Mouse (Mus musculus) midbrain, embryonic 16.5 days (tissue): Measurements from ENCODE around the gene Dnaja3. TPM values are rescaled to one million over a fixed set of nuclear protein-coding genes. Genes with fewer than 3 reads are reported as not detected.
"Not testable (repeated sequence)": the region's sequence is repeated elsewhere in the genome, so short reads cannot be mapped to it uniquely, and the experiment has no call there.

Source experiments
- ATAC-seq: fragments of 200-750 bp; cut with Nextera tagmentation; 2 replicates; pipeline ENCODE4 v1.8.0; 2017; ENCODE audit warnings: moderate TSS enrichment
- H3K27ac ChIP-seq: fragments of 300-500 bp; sonication (generic); 2 replicates; pipeline ENCODE4 v1.5.1; 2014; ENCODE audit warnings: mild to moderate bottlenecking, low read length, mixed read lengths
- H3K27me3 ChIP-seq: fragments of 300-500 bp; sonication (generic); 2 replicates; pipeline ENCODE4 v1.6.1; 2014; ENCODE audit warnings: low read depth, low read length, mixed read lengths; ENCODE audit not compliant: control insufficient read depth, insufficient read depth
- H3K36me3 ChIP-seq: fragments of 300-500 bp; sonication (generic); 2 replicates; pipeline ENCODE4 v1.6.1; 2014; ENCODE audit warnings: mild to moderate bottlenecking, low read length, moderate library complexity, mixed read lengths; ENCODE audit not compliant: control insufficient read depth, insufficient read depth
- H3K4me1 ChIP-seq: fragments of 300-500 bp; sonication (generic); 2 replicates; pipeline ENCODE4 v1.6.1; 2014; ENCODE audit warnings: mild to moderate bottlenecking, low read length, mixed read lengths; ENCODE audit not compliant: control insufficient read depth, insufficient read depth
- H3K4me2 ChIP-seq: fragments of 300-500 bp; sonication (generic); 2 replicates; pipeline ENCODE4 v1.6.1; 2014; ENCODE audit warnings: mild to moderate bottlenecking, low read length, mixed read lengths
- H3K4me3 ChIP-seq: fragments of 300-500 bp; sonication (generic); 2 replicates; pipeline ENCODE4 v1.5.1; 2014; ENCODE audit warnings: low read depth, mild to moderate bottlenecking, low read length, moderate library complexity, mixed read lengths
- H3K9ac ChIP-seq: fragments of 300-500 bp; sonication (generic); 2 replicates; pipeline ENCODE4 v1.6.1; 2014; ENCODE audit warnings: low read depth, low read length, mixed read lengths
- H3K9me3 ChIP-seq: fragments of 300-500 bp; sonication (generic); replicated peaks from 2 replicates; pipeline ENCODE4 v1.6.1; 2014; ENCODE audit warnings: mild to moderate bottlenecking, low read length, mixed read lengths; ENCODE audit not compliant: control insufficient read depth, poor library complexity, severe bottlenecking
- WGBS: fragments of 180-500 bp; shearing (Covaris S2); extraction: QIAGEN DNeasy Blood & Tissue Kit; methylation state at CpG from one replicate; pipeline ENCODE4 v1.1.7; 2014; 5-methylcytosine and 5-hydroxymethylcytosine counted together
- polyA plus RNA-seq: library from polyadenylated mRNA; unstranded; fragments of >200 nt; fragmentation: Nextera tagmentation; extraction: Ambion mirVana; gene quantifications from 2 replicates; pipeline ENCODE4 v1.2.1, GENCODE M21; 2015

Gene Dnaja3
- polyA plus RNA-seq, 1 experiment from 2014 or later = 70.2 TPM

DNA sequence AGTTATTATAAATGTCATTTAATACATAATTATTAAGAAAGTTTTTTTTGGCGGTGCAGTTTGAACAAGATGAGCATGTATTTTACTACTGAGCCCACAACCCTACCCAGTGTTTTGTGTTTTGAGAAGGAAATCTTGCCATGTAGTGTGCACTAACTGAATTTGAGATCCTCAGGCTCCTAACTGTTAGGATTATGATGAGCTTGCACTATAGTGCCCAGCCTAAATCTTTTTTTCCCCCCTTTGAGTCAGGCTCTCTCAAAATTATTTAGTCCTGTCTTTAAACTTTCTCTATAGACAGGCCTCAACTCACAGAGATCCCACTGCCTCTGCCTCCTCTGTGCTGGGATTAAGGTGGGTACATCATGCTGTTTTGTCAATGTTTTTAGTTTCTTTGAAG is 87.7 kb downstream of the Dnaja3 start:
- H3K4me3 ChIP-seq = no peak overlapping the region; the same call in 1 of the 2 replicates
- H3K9me3 ChIP-seq = no peaks in the 10 kb centered on the region
- H3K27ac ChIP-seq = no peak overlapping the region
- WGBS = 96% methylated on average over 1 of the region's 1 CpGs
- no peak for ATAC-seq
- H3K27me3 ChIP-seq = no peaks in the 10 kb centered on the region
- no peaks in the 10 kb centered on the region for H3K36me3 ChIP-seq
- peaks cover 13% of the 10 kb centered on the region for H3K4me1 ChIP-seq
- no peak overlapping the region for H3K9ac ChIP-seq
- no peak overlapping the region for H3K4me2 ChIP-seq

DNA sequence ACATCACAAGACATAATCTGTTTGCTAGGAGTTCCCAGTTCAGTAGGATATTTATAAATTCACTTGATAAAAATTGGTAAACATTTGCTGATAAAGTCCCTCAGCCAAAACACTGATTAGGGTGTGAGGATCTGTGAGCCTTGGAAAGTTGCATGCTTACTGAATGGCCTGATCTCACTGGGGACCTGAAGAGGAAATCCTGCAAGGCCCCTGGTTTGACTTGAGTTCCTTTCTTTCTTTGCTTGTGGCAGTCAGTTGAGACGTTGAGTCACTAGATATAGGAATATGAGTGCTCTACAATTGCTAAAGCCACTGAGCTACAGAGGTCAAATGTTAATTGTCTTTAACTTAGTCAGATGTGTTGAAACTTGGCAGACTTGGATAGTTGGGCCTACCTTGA is 88.2 kb downstream of the Dnaja3 start:
- 86% methylated on average over 1 of the region's 1 CpGs for WGBS
- Histone ChIP-seq H3K27ac (no peak overlapping the region), H3K9ac (no peak overlapping the region), H3K4me3 (no peak overlapping the region), H3K27me3 (no peaks in the 10 kb centered on the region), H3K4me1 (peaks cover 13% of the 10 kb centered on the region), H3K4me2 (no peak overlapping the region), H3K9me3 (no peaks in the 10 kb centered on the region), H3K36me3 (no peaks in the 10 kb centered on the region)
- no peak for ATAC-seq

DNA sequence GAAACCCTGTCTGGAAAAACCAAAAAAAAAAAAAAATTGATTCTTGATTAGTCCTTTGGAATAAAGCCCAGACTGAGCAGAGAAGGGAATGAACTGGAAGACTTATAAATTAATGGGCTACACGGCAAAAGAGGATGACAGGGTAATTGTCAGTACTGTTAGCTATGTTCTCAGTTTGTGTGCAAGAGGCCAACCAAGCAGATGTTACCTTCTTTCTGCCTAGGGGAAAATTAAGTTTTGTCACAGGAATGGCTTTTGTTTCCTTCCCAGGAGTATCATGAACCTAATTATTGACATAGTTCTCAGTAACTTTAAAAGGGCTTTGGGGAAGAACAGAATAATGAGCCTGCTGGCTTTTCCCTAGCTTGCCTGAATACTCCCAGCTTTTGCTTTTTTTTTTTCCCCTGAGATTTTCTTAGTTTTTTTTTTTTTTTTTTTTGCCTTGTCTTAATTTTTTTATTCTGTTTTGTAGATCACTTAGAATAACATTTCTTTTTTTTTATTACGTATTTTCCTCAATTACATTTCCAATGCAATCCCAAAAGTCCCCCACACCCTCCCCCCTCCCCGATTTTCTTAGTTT is 91.1 kb downstream of the Dnaja3 start:
- 77% methylated on average over 3 of the region's 3 CpGs for WGBS
- no peak overlapping the region for H3K27ac ChIP-seq
- H3K9ac ChIP-seq = no peak overlapping the region
- no peak overlapping the region for H3K4me3 ChIP-seq
- H3K27me3 ChIP-seq = no peaks in the 10 kb centered on the region
- H3K4me2 ChIP-seq = no peak overlapping the region
- no peak for ATAC-seq
- peaks cover 13% of the 10 kb centered on the region for H3K4me1 ChIP-seq
- H3K36me3 ChIP-seq = no peaks in the 10 kb centered on the region
- no peaks in the 10 kb centered on the region for H3K9me3 ChIP-seq

DNA sequence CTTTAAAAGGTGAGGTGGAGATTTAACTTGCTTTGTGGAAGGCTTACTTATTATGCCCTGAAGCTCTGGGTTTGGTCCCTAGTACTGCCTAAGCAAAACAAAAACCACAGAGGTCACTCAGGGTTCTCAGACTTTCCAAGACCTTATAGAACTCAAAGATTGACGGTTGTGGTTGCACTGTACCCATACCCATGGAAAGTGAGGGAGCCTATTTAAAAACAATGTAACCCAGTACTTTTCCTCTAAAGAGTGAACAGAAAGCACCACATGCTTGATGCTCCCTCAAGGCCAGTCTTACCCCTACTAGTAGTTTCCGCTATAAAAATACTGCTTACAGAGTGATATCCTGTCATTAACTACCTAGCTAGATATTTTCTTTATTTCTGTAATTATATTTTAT is 96.5 kb downstream of the Dnaja3 start:
- Histone ChIP-seq H3K4me3 (no peak overlapping the region), H3K9ac (no peak overlapping the region), H3K4me2 (no peak overlapping the region), H3K9me3 (no peaks in the 10 kb centered on the region), H3K27me3 (no peaks in the 10 kb centered on the region), H3K27ac (no peak overlapping the region), H3K4me1 (no peaks in the 10 kb centered on the region), H3K36me3 (no peaks in the 10 kb centered on the region)
- WGBS = 86% methylated on average over 2 of the region's 2 CpGs
- no peak for ATAC-seq

DNA sequence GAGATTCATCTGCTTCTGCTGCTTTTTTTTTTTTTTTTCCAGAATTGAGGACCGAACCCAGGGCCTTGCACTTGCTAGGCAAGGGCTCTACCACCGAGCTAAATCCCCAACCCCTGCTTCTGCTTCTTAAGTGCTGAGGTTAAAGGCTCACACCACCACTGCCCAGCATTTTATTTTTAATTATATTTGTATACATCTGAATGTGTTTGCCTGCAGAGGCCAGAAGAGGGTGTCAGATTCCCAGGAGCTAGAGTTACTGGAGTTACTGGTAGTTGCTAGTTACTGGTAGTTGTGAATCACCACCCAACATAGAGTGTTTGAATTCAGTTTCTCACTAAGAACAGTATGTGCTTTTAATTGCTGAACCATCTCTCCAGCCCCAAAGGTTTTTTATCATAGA is 100.2 kb downstream of the Dnaja3 start:
- Histone ChIP-seq H3K9me3 (no peaks in the 10 kb centered on the region), H3K4me1 (no peaks in the 10 kb centered on the region), H3K27ac (no peak overlapping the region), H3K27me3 (no peaks in the 10 kb centered on the region), H3K36me3 (no peaks in the 10 kb centered on the region), H3K4me2 (no peak overlapping the region), H3K4me3 (no peak overlapping the region), H3K9ac (no peak overlapping the region)
- 83% methylated on average over 2 of the region's 2 CpGs for WGBS
- ATAC-seq = no peak

DNA sequence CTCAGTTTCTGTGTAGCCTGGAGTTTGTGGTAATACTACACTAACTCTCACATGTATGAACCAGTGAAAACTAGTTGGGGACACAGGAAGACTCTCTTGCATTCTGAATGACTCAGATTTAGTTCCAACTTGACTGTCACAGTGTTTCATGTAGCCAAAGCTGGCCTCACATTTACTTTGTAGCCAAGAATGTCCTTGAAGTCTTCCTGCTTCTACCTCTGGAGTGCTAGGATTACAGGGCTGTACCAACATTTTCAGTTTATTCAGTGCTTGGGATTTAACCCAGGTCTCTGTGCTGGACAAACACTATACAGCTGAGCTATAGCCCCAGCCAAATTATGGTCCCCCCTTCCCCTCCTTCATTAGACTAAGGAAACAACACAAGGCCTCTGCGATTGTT is 102.4 kb downstream of the Dnaja3 start:
- Histone ChIP-seq H3K9ac (no peak overlapping the region), H3K4me3 (no peak overlapping the region), H3K27ac (no peak overlapping the region), H3K4me2 (no peak overlapping the region), H3K4me1 (no peaks in the 10 kb centered on the region), H3K9me3 (no peaks in the 10 kb centered on the region), H3K27me3 (no peaks in the 10 kb centered on the region), H3K36me3 (no peaks in the 10 kb centered on the region)
- 97% methylated on average over 1 of the region's 1 CpGs for WGBS
- ATAC-seq = no peak

DNA sequence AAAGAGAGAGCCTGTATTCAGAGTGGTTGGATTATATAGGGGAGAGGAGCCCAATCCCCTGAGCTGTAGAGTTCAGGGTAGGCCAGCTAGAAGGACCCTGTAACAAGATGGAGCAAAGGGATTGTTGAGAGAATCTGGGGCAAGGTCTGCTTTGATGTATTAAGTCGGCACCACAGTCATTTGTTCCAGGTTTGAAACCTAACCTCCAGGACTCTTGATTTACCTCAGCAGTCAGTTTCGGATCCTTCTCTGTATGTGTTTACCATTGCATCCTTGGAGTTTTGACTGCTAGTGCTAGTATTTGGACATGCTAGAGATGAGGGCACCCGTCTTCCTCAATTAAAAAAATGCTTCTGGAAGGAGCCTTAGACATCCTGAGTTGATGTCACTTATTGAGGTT is 112.4 kb downstream of the Dnaja3 start:
- H3K27ac ChIP-seq = no peak overlapping the region
- no peak overlapping the region for H3K4me2 ChIP-seq
- H3K36me3 ChIP-seq = no peaks in the 10 kb centered on the region
- H3K4me1 ChIP-seq = no peaks in the 10 kb centered on the region; the same call in 1 of the 2 replicates
- no peak for ATAC-seq
- H3K4me3 ChIP-seq = no peak overlapping the region
- no peak overlapping the region for H3K9ac ChIP-seq
- WGBS = 91% methylated on average over 3 of the region's 3 CpGs
- no peaks in the 10 kb centered on the region for H3K9me3 ChIP-seq
- H3K27me3 ChIP-seq = no peaks in the 10 kb centered on the region

DNA sequence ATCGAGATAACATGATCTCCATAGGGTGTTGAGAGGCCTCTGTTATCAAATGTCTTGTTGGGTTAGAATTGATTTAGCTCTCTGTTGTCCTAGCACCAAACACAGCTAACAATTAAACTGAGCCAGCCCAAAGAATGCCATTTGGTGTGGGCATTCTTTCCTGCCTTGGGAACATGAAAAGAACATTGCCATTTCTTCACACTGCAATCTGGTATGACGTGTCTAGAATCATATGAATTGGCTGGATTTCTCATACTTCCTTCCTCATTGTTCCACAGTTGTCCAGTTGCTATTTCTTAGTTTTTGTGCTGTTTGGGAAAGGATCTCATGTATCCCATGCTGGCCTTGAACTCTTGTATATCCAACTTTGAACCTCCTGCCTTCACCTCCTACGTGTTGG is 114.3 kb downstream of the Dnaja3 start:
- no peaks in the 10 kb centered on the region for H3K9me3 ChIP-seq
- no peak overlapping the region for H3K9ac ChIP-seq
- H3K36me3 ChIP-seq = no peaks in the 10 kb centered on the region
- H3K4me2 ChIP-seq = no peak overlapping the region
- H3K27me3 ChIP-seq = no peaks in the 10 kb centered on the region
- H3K4me3 ChIP-seq = no peak overlapping the region
- ATAC-seq = no peak
- WGBS = 92% methylated on average over 3 of the region's 3 CpGs
- H3K27ac ChIP-seq = no peak overlapping the region
- peaks cover 8% of the 10 kb centered on the region for H3K4me1 ChIP-seq

DNA sequence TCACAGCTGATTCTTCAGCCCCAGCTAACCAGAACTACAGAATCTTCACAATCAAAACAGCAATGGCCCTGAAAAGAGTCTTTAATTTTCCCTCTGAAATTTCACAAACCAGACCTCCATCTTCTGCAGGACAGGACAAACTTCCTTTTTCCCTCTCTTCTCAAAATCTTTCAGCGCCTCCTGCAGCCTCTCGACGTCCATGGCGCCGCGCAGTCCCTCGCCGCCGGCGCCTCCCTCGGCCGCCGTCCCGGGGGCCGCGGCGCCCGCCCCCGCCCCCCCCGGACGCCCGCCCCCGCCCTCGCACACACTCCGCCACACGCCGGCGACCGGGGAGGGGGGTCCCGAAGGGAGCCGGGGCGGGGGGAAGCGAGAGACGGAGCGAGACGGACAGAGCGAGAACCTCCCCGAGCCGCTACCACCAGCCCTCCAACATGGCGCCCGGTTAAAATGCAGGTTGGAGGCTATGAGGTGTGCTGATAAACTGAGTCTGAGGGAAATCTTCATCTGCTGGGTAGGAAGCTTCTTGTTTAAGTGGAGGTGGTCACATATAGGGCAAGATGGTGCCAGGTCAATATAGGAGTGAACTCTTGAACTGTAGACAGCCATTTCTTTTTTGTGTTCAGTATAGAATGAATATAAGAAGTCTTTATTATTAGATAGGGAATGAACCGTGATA is 117.0 kb downstream of the Dnaja3 start:
- H3K27me3 ChIP-seq, H3K36me3 ChIP-seq, H3K4me1 ChIP-seq, H3K9me3 ChIP-seq: not testable (repeated sequence)
- 8% methylated on average over 18 of the region's 42 CpGs for WGBS
- H3K4me3 ChIP-seq = peak overlapping the region; percentile 42
- H3K27ac ChIP-seq = peak overlapping the region; percentile 66
- peak overlapping the region; percentile 63; the same call in 1 of the 2 replicates for H3K9ac ChIP-seq
- peak overlapping the region; percentile 43 for H3K4me2 ChIP-seq
- peak; percentile 80 for ATAC-seq
